Mouse (Mus musculus) erythroblast, embryonic 14.5 days (primary cell): ENCODE results near the gene Sec14l1.

Experiments
- GATA1 ChIP-seq: IDR thresholded peaks from 2 replicates; pipeline ENCODE4 v1.6.1; 2012; ENCODE audit warnings: low read length, inconsistent platforms, mixed read lengths
- TAL1 ChIP-seq: IDR thresholded peaks from 3 replicates; pipeline ENCODE4 v1.6.1; 2012; ENCODE audit warnings: low read length, inconsistent platforms, mixed read lengths

DNA sequence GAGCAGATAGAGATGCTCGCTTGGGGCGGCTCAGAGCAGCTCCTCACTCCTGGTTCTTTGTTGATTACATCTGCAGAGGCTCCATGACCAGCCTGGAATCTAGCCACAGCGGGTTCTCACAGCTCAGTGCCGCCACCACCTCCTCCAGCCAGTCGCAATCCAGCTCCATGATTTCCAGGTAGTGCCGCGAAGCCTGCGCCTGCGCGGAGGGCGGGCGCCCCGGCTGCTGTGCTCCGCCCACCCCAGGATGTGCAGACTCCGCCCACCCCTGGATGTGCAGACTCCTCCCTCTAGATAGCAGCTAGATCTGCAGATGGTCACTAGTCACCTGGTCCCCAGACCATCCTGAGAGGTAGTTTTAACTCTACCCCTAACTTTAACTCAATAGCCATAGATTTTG, 41.8 kb downstream of the Sec14l1 start:
- TF ChIP-seq GATA1 (no peak), TAL1 (no peak)
